Comparison of ENCODE assay signal across 8 mouse cellular contexts in the genomic region with DNA sequence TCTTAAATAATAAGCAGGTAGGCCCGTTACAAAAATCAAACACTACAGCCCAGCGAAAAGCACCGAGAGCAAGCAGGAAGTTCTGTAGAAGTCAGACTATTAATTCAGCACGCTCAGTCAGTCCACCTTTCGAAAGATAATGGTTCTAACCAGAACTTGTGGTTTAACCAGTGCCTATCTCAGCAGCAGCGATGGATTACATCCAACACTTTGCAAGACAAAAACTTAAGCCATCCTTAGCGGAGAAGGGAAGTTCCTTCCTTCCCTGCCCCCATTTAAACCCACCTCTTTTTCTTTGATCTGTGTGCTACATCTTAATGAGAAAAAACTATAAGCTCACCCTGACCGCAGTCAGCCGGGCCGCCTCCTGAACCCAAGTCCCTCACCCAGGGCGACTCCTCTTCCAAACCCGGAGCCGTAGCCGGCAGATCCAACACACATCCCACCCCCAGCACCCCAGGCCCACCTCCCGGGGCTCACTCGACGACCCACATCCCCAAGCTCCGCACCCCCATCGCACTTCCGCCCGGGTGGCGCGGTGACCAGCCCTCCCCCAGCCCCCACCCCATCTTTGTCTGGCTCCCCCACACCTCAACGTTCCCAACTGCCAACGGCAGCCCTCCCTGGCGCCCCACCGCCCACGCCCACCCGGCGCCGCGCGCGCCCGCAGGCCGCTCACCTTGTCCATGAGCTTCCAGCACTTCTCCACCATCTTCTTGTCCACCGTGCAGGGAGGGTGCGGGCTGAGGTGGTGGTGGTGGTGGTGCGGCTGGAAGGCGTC. TPM values are rescaled to one million over a fixed set of nuclear protein-coding genes. Genes with fewer than 3 reads are reported as not detected.
DNase-seq lines count a peak whose midpoint lies in the region; ATAC-seq and TF ChIP-seq lines count a peak whose summit lies in the region.

No protein-coding gene starts in this region.

- H3K9me3 ChIP-seq in E14TG2a.4 (ENCODE audit: low read length), result no peaks in the 10 kb centered on the region
- H3K9me3 ChIP-seq in embryonic facial prominence, embryonic 13.5 days, result no peaks in the 10 kb centered on the region
- H3K9me3 ChIP-seq in hindbrain, embryonic 16.5 days (ENCODE audit: control insufficient read depth, low read length), result no peaks in the 10 kb centered on the region

- TF ChIP-seq CTCF in E14TG2a.4 (conservative IDR thresholded peaks at IDR 0.05; ENCODE audit: low read length), result no peak

- DNase-seq in heart, adult 8-10 months (ENCODE audit: low spot score), result peak; percentile 27
- no peak for DNase-seq in heart, postnatal 25 days (ENCODE audit: low spot score)
- DNase-seq in thymus, adult 18-20 months, result peak; percentile 64 to 80
- DNase-seq in cerebellum, postnatal 25 days, result no peak

- peak overlapping the region; percentile 95 for H3K4me3 ChIP-seq in E14TG2a.4 (replicated peaks; ENCODE audit: low read length)
- H3K4me3 ChIP-seq in embryonic facial prominence, embryonic 13.5 days, result peak overlapping the region; percentile 85
- H3K4me3 ChIP-seq in hindbrain, embryonic 16.5 days (ENCODE audit: low read length), result peak overlapping the region; percentile 95

- intact Hi-C loops in heart, postnatal 25 days (cut with DNase I), result loop anchor here (10.0 kb wide), 3 partner anchors 48 to 248 kb away; no protein-coding TSS in a partner anchor

- 0 out of 2 replicates have a peak, but pooled peaks cover 7% of the 10 kb centered on the region for H3K36me3 ChIP-seq in E14TG2a.4 (ENCODE audit: insufficient read depth, low read length)
- H3K36me3 ChIP-seq in embryonic facial prominence, embryonic 13.5 days, result 0 out of 2 replicates have a peak, but pooled peaks cover 1% of the 10 kb centered on the region
- H3K36me3 ChIP-seq in hindbrain, embryonic 16.5 days (ENCODE audit: control insufficient read depth, insufficient read depth, low read length), result no peaks in the 10 kb centered on the region

- under 1% methylated on average over 40 of the region's 40 CpGs for WGBS in embryonic facial prominence, embryonic 13.5 days
- under 1% methylated on average over 39 of the region's 40 CpGs for WGBS in hindbrain, embryonic 16.5 days

- peak overlapping the region; percentile 93 for H3K9ac ChIP-seq in embryonic facial prominence, embryonic 13.5 days
- peak overlapping the region; percentile 97 for H3K9ac ChIP-seq in hindbrain, embryonic 16.5 days (ENCODE audit: low read depth, low read length)

- peak; percentile 69 for ATAC-seq in embryonic facial prominence, embryonic 13.5 days (ENCODE audit: insufficient number of reproducible peaks, insufficient read depth, low FRiP score, low TSS enrichment, low read depth)
- ATAC-seq in hindbrain, embryonic 16.5 days, result peak; percentile 82
- ATAC-seq in megakaryocyte progenitor cell, adult 5-6 weeks (replicated peaks; ENCODE audit: poor library complexity), result peak; percentile 22

- peak overlapping the region; percentile 75 for H3K4me2 ChIP-seq in embryonic facial prominence, embryonic 13.5 days
- H3K4me2 ChIP-seq in hindbrain, embryonic 16.5 days (ENCODE audit: low read length), result peak overlapping the region; percentile 81

- H3K27me3 ChIP-seq in E14TG2a.4 (ENCODE audit: insufficient read depth, low read length), result no peaks in the 10 kb centered on the region
- no peaks in the 10 kb centered on the region for H3K27me3 ChIP-seq in embryonic facial prominence, embryonic 13.5 days
- H3K27me3 ChIP-seq in hindbrain, embryonic 16.5 days (replicated peaks; ENCODE audit: control insufficient read depth, insufficient read depth, low read length), result no peaks in the 10 kb centered on the region

- peak overlapping the region; percentile 97 for H3K27ac ChIP-seq in embryonic facial prominence, embryonic 13.5 days
- peak overlapping the region; percentile 97 for H3K27ac ChIP-seq in hindbrain, embryonic 16.5 days (ENCODE audit: low read depth, low read length)

- H3K4me1 ChIP-seq in E14TG2a.4 (replicated peaks; ENCODE audit: low read depth, low read length), result peaks cover 25% of the 10 kb centered on the region
- H3K4me1 ChIP-seq in embryonic facial prominence, embryonic 13.5 days, result peaks cover 27% of the 10 kb centered on the region
- H3K4me1 ChIP-seq in hindbrain, embryonic 16.5 days (ENCODE audit: control insufficient read depth, insufficient read depth, low read depth, low read length), result peaks cover 17% of the 10 kb centered on the region

RNA-seq across cellular contexts. Expression of a gene that starts 0.6 kb away (rescaled TPM):
- 10 to 100 TPM; 14.8 to 18.9 (median 17.4) TPM for total RNA-seq in heart, adult 8-10 months (2022)
- 10 to 100 TPM; 18.6 to 22.4 TPM for total RNA-seq in heart, postnatal 25 days (2021)
- polyA plus RNA-seq in embryonic facial prominence, embryonic 13.5 days (2015; fragmentation: Nextera tagmentation; extraction: Ambion mirVana), result 17.3 and 19.5 TPM in 2 replicates
- polyA plus RNA-seq in hindbrain, embryonic 16.5 days (2015; fragmentation: Nextera tagmentation; extraction: Ambion mirVana), result 17.4 and 20.3 TPM in 2 replicates
- total RNA-seq in megakaryocyte progenitor cell, adult 5-6 weeks (2015), result 106 and 109 TPM in 2 replicates
- total RNA-seq in megakaryocyte progenitor cell, adult 5-6 weeks (2017), result 28.9 and 45.7 TPM in 2 replicates

RNA-seq across cellular contexts. Expression of a gene that starts 7.3 kb away (rescaled TPM):
- not detected for total RNA-seq in heart, adult 8-10 months (2022)
- not detected for total RNA-seq in heart, postnatal 25 days (2021)
- not detected in 2 replicates for polyA plus RNA-seq in embryonic facial prominence, embryonic 13.5 days (2015; fragmentation: Nextera tagmentation; extraction: Ambion mirVana)
- not detected in 2 replicates for polyA plus RNA-seq in hindbrain, embryonic 16.5 days (2015; fragmentation: Nextera tagmentation; extraction: Ambion mirVana)
- total RNA-seq in megakaryocyte progenitor cell, adult 5-6 weeks (2015), result not detected in 2 replicates
- total RNA-seq in megakaryocyte progenitor cell, adult 5-6 weeks (2017), result not detected in 2 replicates

RNA-seq across cellular contexts. Expression of a gene that starts 18.1 kb away (rescaled TPM):
- 1 to 10 TPM; 3.6 to 7.1 (median 6.0) TPM for total RNA-seq in heart, adult 8-10 months (2022)
- total RNA-seq in heart, postnatal 25 days (2021), result 1 to 10 TPM; 4.3 to 4.4 TPM
- 0.37 TPM in 1 of 2 replicates, not detected in the other for polyA plus RNA-seq in embryonic facial prominence, embryonic 13.5 days (2015; fragmentation: Nextera tagmentation; extraction: Ambion mirVana)
- polyA plus RNA-seq in hindbrain, embryonic 16.5 days (2015; fragmentation: Nextera tagmentation; extraction: Ambion mirVana), result 0.38 and 0.40 TPM in 2 replicates
- 0.35 and 0.54 TPM in 2 replicates for total RNA-seq in megakaryocyte progenitor cell, adult 5-6 weeks (2015)
- total RNA-seq in megakaryocyte progenitor cell, adult 5-6 weeks (2017), result not detected in 2 replicates

RNA-seq across cellular contexts. Expression of a gene that starts 35.2 kb away (rescaled TPM):
- 10 to 100 TPM; 20.3 to 25.8 (median 24.9) TPM for total RNA-seq in heart, adult 8-10 months (2022)
- 10 to 100 TPM; 19.4 to 20.7 TPM for total RNA-seq in heart, postnatal 25 days (2021)
- polyA plus RNA-seq in embryonic facial prominence, embryonic 13.5 days (2015; fragmentation: Nextera tagmentation; extraction: Ambion mirVana), result 8.2 and 9.8 TPM in 2 replicates
- polyA plus RNA-seq in hindbrain, embryonic 16.5 days (2015; fragmentation: Nextera tagmentation; extraction: Ambion mirVana), result 4.7 and 5.4 TPM in 2 replicates
- total RNA-seq in megakaryocyte progenitor cell, adult 5-6 weeks (2015), result 4.1 and 4.7 TPM in 2 replicates
- total RNA-seq in megakaryocyte progenitor cell, adult 5-6 weeks (2017), result 3.4 and 8.3 TPM in 2 replicates

RNA-seq across cellular contexts. Expression of a gene that starts 55.2 kb away (rescaled TPM):
- total RNA-seq in heart, adult 8-10 months (2022), result 1 to 10 TPM in 1 of 4 experiments, under 1 TPM in 3; 0.30 to 1.5 (median 0.52) TPM
- under 1 TPM; 0.34 to 0.42 TPM for total RNA-seq in heart, postnatal 25 days (2021)
- 6.1 and 6.5 TPM in 2 replicates for polyA plus RNA-seq in embryonic facial prominence, embryonic 13.5 days (2015; fragmentation: Nextera tagmentation; extraction: Ambion mirVana)
- polyA plus RNA-seq in hindbrain, embryonic 16.5 days (2015; fragmentation: Nextera tagmentation; extraction: Ambion mirVana), result 33.7 and 36.2 TPM in 2 replicates
- total RNA-seq in megakaryocyte progenitor cell, adult 5-6 weeks (2015), result 3.9 and 7.4 TPM in 2 replicates
- total RNA-seq in megakaryocyte progenitor cell, adult 5-6 weeks (2017), result 1.6 and 2.5 TPM in 2 replicates

Comparison
In these comparisons a context has a peak if more than half of its experiments do, and no peak if none do; other contexts are left out.
1. DNase-seq: peak in heart, adult 8-10 months (single experiment) and thymus, adult 18-20 months (2 of 2); none in heart, postnatal 25 days (single experiment) and cerebellum, postnatal 25 days (0 of 2).
2. ATAC-seq: peak in every context shown above with its lines; median percentile 82 in hindbrain, embryonic 16.5 days; 69 in embryonic facial prominence, embryonic 13.5 days; 22 in megakaryocyte progenitor cell, adult 5-6 weeks.
3. Peak in every context shown above with its lines, with median percentiles within 50 percentile points of each other: H3K4me3 ChIP-seq.